Mouse (Mus musculus): ENCODE measurements around the gene Zc2hc1c. TPM values are rescaled to one million over a fixed set of nuclear protein-coding genes. Genes with fewer than 3 reads are reported as not detected.

The Zc2hc1c gene
- total and polyA plus RNA-seq, 2 experiments: 0.48 to 0.92 TPM

DNA sequence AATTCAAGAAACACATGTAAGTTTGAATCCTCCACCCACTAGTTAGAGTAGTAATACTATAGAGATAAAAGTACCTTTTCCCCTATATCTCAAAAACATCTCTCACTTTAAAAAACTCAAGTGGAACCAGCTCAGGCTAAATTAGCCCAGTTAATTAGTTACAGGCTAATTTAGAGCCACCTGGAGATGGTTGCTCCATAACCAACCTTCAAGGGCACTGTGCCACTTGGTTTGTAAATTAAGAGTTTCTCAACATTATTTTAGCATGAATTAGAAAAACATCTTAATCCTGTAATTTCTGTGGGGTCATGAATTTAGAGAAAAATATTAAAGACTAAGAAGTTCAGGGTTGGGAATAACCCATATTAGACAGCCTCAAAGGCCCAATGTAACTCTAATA is 3.1 kb downstream of the Zc2hc1c start:
- peaks cover 17% of the 10 kb centered on the region for H3K4me1 ChIP-seq (ENCODE audit: control insufficient read depth, insufficient read depth, low read length)
- 0 out of 2 replicates have a peak, but pooled peaks cover 3% of the 10 kb centered on the region for H3K36me3 ChIP-seq (ENCODE audit: control insufficient read depth, insufficient read depth, low read length)
- no peak overlapping the region for H3K9ac ChIP-seq (ENCODE audit: low read depth, low read length)
- TF ChIP-seq POLR2A (IDR thresholded peaks at IDR 0.05; ENCODE audit: extremely low read depth, insufficient read depth, low read length) (no peak), CTCF (IDR thresholded peaks at IDR 0.05; ENCODE audit: low read depth, low read length) (no peak)
- H3K4me3 ChIP-seq (ENCODE audit: insufficient read depth, low read depth, low read length): no peak overlapping the region
- DNase-seq (ENCODE audit: extremely low read depth, low read depth, low spot score): peak; percentile 23
- H3K27ac ChIP-seq (replicated peaks; ENCODE audit: insufficient read depth, low read depth, low read length): no peak overlapping the region
- no peaks in the 10 kb centered on the region for H3K27me3 ChIP-seq (ENCODE audit: control insufficient read depth, insufficient read depth, low read length)
- peaks cover 17% of the 10 kb centered on the region; the same call in 1 of the 2 replicates for H3K79me2 ChIP-seq (ENCODE audit: control insufficient read depth, insufficient read depth, low read length)

DNA sequence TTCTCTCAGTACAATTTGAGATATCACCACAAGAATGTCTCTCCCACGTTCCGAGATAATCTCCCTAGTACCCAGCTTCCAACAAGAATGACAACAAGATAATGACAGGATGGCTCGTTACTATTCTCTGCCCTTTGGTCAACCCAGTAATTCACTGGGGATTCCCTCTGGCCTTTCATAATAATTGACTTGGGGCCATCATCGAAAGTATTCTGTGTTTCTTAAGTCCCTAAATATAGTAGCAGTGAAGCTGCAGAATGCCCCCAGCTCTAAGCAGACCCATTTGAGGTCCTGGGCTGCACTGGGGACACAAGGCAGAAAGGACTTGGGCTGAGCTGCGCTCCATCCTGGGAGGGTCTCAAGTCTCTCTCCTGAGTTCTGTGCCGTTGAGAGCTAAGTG is 3.9 kb downstream of the Zc2hc1c start:
- 55% methylated on average over 6 of the region's 6 CpGs for WGBS
- Histone ChIP-seq H3K36me3 (ENCODE audit: control insufficient read depth, insufficient read depth, low read length) (0 out of 2 replicates have a peak, but pooled peaks cover 3% of the 10 kb centered on the region), H3K9ac (ENCODE audit: low read depth, low read length) (no peak overlapping the region), H3K79me2 (ENCODE audit: control insufficient read depth, insufficient read depth, low read length) (peaks cover 17% of the 10 kb centered on the region; the same call in 1 of the 2 replicates), H3K27me3 (ENCODE audit: control insufficient read depth, insufficient read depth, low read length) (no peaks in the 10 kb centered on the region), H3K4me1 (ENCODE audit: control insufficient read depth, insufficient read depth, low read length) (peaks cover 17% of the 10 kb centered on the region), H3K4me3 (ENCODE audit: insufficient read depth, low read depth, low read length) (no peak overlapping the region), H3K27ac (replicated peaks; ENCODE audit: insufficient read depth, low read depth, low read length) (no peak overlapping the region)
- peak; percentile 46 for DNase-seq (ENCODE audit: extremely low read depth, low read depth, low spot score)
- no peak for TF ChIP-seq POLR2A (IDR thresholded peaks at IDR 0.05; ENCODE audit: extremely low read depth, insufficient read depth, low read length)
- no peak for TF ChIP-seq CTCF (IDR thresholded peaks at IDR 0.05; ENCODE audit: low read depth, low read length)

DNA sequence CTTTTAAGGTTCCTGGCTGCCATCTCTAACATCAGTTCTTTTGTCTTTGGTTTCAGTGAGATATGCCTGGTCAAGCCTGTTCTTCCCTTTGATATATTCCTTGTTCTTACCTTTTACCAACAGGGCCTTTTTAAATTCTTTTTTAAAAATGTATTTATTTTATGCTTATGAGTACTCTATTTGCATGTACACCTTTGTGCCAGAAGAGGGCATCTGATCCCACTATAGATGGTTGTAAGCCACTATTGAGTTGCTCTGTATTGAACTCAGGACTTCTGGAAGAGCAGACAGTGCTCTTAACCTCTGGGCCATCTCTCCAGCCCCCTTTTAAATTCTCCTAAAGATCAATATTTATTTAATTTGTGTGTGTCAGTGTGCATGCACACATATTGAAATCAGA is 4.5 kb downstream of the Zc2hc1c start:
- no peak overlapping the region for H3K27ac ChIP-seq (replicated peaks; ENCODE audit: insufficient read depth, low read depth, low read length)
- H3K9ac ChIP-seq (ENCODE audit: low read depth, low read length): no peak overlapping the region
- no peaks in the 10 kb centered on the region for H3K27me3 ChIP-seq (ENCODE audit: control insufficient read depth, insufficient read depth, low read length)
- H3K79me2 ChIP-seq (ENCODE audit: control insufficient read depth, insufficient read depth, low read length): peaks cover 17% of the 10 kb centered on the region; the same call in 1 of the 2 replicates
- peak; percentile 41 for DNase-seq (ENCODE audit: extremely low read depth, low read depth, low spot score)
- H3K36me3 ChIP-seq (ENCODE audit: control insufficient read depth, insufficient read depth, low read length): peaks cover 3% of the 10 kb centered on the region; the same call in 1 of the 2 replicates
- peaks cover 17% of the 10 kb centered on the region for H3K4me1 ChIP-seq (ENCODE audit: control insufficient read depth, insufficient read depth, low read length)
- peak; percentile 14; the same call in 1 of the 2 replicates for TF ChIP-seq CTCF (IDR thresholded peaks at IDR 0.05; ENCODE audit: low read depth, low read length)
- TF ChIP-seq POLR2A (IDR thresholded peaks at IDR 0.05; ENCODE audit: extremely low read depth, insufficient read depth, low read length): no peak
- H3K4me3 ChIP-seq (ENCODE audit: insufficient read depth, low read depth, low read length): no peak overlapping the region

GRCm38 (mm10) chr12:85295506-85295905 is 7.1 kb downstream of the Zc2hc1c start:
- H3K27ac ChIP-seq (replicated peaks; ENCODE audit: insufficient read depth, low read depth, low read length): no peak overlapping the region
- 97% methylated on average over 2 of the region's 2 CpGs for WGBS
- DNase-seq (ENCODE audit: extremely low read depth, low read depth, low spot score): no peak
- no peaks in the 10 kb centered on the region for H3K27me3 ChIP-seq (ENCODE audit: control insufficient read depth, insufficient read depth, low read length)
- no peak overlapping the region for H3K9ac ChIP-seq (ENCODE audit: low read depth, low read length)
- no peak overlapping the region for H3K4me3 ChIP-seq (ENCODE audit: insufficient read depth, low read depth, low read length)
- H3K36me3 ChIP-seq (ENCODE audit: control insufficient read depth, insufficient read depth, low read length): peaks cover 4% of the 10 kb centered on the region; the same call in 1 of the 2 replicates
- TF ChIP-seq CTCF (IDR thresholded peaks at IDR 0.05; ENCODE audit: low read depth, low read length): no peak
- no peak for TF ChIP-seq POLR2A (IDR thresholded peaks at IDR 0.05; ENCODE audit: extremely low read depth, insufficient read depth, low read length)
- peaks cover 8% of the 10 kb centered on the region; the same call in 1 of the 2 replicates for H3K79me2 ChIP-seq (ENCODE audit: control insufficient read depth, insufficient read depth, low read length)
- H3K4me1 ChIP-seq (ENCODE audit: control insufficient read depth, insufficient read depth, low read length): peaks cover 19% of the 10 kb centered on the region

DNA sequence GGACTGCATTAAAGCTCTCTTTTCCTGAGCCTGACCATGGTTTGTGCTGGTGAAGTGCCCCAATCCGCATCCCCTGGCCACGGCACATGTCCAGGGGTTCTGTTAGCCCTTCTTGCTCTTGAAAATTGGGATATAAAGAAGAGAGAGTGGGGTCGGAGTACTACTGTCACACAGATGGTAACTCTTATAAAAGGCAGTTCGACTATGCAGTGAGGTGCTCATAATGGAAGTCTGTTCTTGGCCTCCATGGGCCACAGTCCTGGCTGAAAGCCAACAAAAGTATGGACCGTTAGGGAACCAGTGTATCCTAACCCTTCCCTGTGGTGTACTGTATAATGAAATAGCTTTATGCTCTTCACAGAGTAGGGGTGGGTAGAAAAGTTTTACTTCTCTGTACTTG is 8.5 kb downstream of the Zc2hc1c start:
- H3K36me3 ChIP-seq (ENCODE audit: control insufficient read depth, insufficient read depth, low read length): peaks cover 15% of the 10 kb centered on the region
- H3K9ac ChIP-seq (ENCODE audit: low read depth, low read length): no peak overlapping the region
- H3K4me1 ChIP-seq (ENCODE audit: control insufficient read depth, insufficient read depth, low read length): peaks cover 16% of the 10 kb centered on the region
- 85% methylated on average over 5 of the region's 5 CpGs for WGBS
- no peak for DNase-seq (ENCODE audit: extremely low read depth, low read depth, low spot score)
- no peak overlapping the region for H3K4me3 ChIP-seq (ENCODE audit: insufficient read depth, low read depth, low read length)
- H3K27ac ChIP-seq (replicated peaks; ENCODE audit: insufficient read depth, low read depth, low read length): no peak overlapping the region
- H3K27me3 ChIP-seq (ENCODE audit: control insufficient read depth, insufficient read depth, low read length): no peaks in the 10 kb centered on the region
- H3K79me2 ChIP-seq (ENCODE audit: control insufficient read depth, insufficient read depth, low read length): peaks cover 4% of the 10 kb centered on the region; the same call in 1 of the 2 replicates
- no peak for TF ChIP-seq CTCF (IDR thresholded peaks at IDR 0.05; ENCODE audit: low read depth, low read length)
- no peak for TF ChIP-seq POLR2A (IDR thresholded peaks at IDR 0.05; ENCODE audit: extremely low read depth, insufficient read depth, low read length)

- DNase-seq (ENCODE audit: extremely low read depth, low read depth, low spot score): no peak
- Histone ChIP-seq H3K27ac (replicated peaks; ENCODE audit: insufficient read depth, low read depth, low read length) (no peak overlapping the region), H3K27me3 (ENCODE audit: control insufficient read depth, insufficient read depth, low read length) (no peaks in the 10 kb centered on the region), H3K36me3 (ENCODE audit: control insufficient read depth, insufficient read depth, low read length) (peaks cover 20% of the 10 kb centered on the region), H3K9ac (ENCODE audit: low read depth, low read length) (no peak overlapping the region), H3K4me3 (ENCODE audit: insufficient read depth, low read depth, low read length) (no peak overlapping the region), H3K79me2 (ENCODE audit: control insufficient read depth, insufficient read depth, low read length) (peaks cover 2% of the 10 kb centered on the region; the same call in 1 of the 2 replicates), H3K4me1 (ENCODE audit: control insufficient read depth, insufficient read depth, low read length) (peaks cover 14% of the 10 kb centered on the region)
- TF ChIP-seq CTCF (IDR thresholded peaks at IDR 0.05; ENCODE audit: low read depth, low read length) (no peak), POLR2A (IDR thresholded peaks at IDR 0.05; ENCODE audit: extremely low read depth, insufficient read depth, low read length) (no peak)
- WGBS: 90% methylated on average over 10 of the region's 10 CpGs
Measured at GRCm38 (mm10) chr12:85297345-85297997, 9.1 kb downstream of the Zc2hc1c start.
